Mouse (Mus musculus): ENCODE results near the gene Atrnl1. TPM values are rescaled to one million over a fixed set of nuclear protein-coding genes. Genes with fewer than 3 reads are reported as not detected.
"Not testable (repeated sequence)": the region's sequence is repeated elsewhere in the genome, so short reads cannot be mapped to it uniquely, and the experiment has no call there.

The Atrnl1 gene
- total RNA-seq, 2 experiments from 2014 or later = 24.9 to 25.6 TPM

GRCm38 (mm10) chr19:57610058-57610475 lies 767 bp upstream of the Atrnl1 start:
- no peak for DNase-seq

- peak; percentile 71 for DNase-seq
Observed at GRCm38 (mm10) chr19:57611291-57612178, 701 bp downstream of the Atrnl1 start.

- no peak for DNase-seq
Observed at GRCm38 (mm10) chr19:57612179-57612472, 1.3 kb downstream of the Atrnl1 start.

- no peak for DNase-seq
Observed at GRCm38 (mm10) chr19:57615972-57616621, 5.3 kb downstream of the Atrnl1 start.

GRCm38 (mm10) chr19:57619088-57619487 lies 8.3 kb downstream of the Atrnl1 start:
- DNase-seq = no peak

- DNase-seq = no peak
Observed at GRCm38 (mm10) chr19:57621814-57622213, 11.0 kb downstream of the Atrnl1 start.

- no peak for DNase-seq
Observed at GRCm38 (mm10) chr19:57625738-57626137, 14.9 kb downstream of the Atrnl1 start.

- no peak for DNase-seq
Observed at GRCm38 (mm10) chr19:57627251-57627650, 16.4 kb downstream of the Atrnl1 start.

- no peak for DNase-seq
Observed at GRCm38 (mm10) chr19:57642536-57642935, 31.7 kb downstream of the Atrnl1 start.

- DNase-seq = no peak
Observed at GRCm38 (mm10) chr19:57642980-57643379, 32.1 kb downstream of the Atrnl1 start.

- DNase-seq = no peak
Observed at GRCm38 (mm10) chr19:57648202-57648943, 37.5 kb downstream of the Atrnl1 start.

GRCm38 (mm10) chr19:57648944-57649271 lies 38.1 kb downstream of the Atrnl1 start:
- no peak for DNase-seq

- peak; percentile 76 for DNase-seq
Observed at GRCm38 (mm10) chr19:57655083-57655482, 44.2 kb downstream of the Atrnl1 start.

- DNase-seq = no peak
Observed at GRCm38 (mm10) chr19:57655491-57655890, 44.7 kb downstream of the Atrnl1 start.

GRCm38 (mm10) chr19:57657426-57658087 lies 46.7 kb downstream of the Atrnl1 start:
- DNase-seq = no peak

GRCm38 (mm10) chr19:57658111-57659091 lies 47.6 kb downstream of the Atrnl1 start:
- no peak for DNase-seq

- no peak for DNase-seq
Observed at GRCm38 (mm10) chr19:57667011-57667410, 56.2 kb downstream of the Atrnl1 start.

GRCm38 (mm10) chr19:57667946-57668345 lies 57.1 kb downstream of the Atrnl1 start:
- no peak for DNase-seq

- DNase-seq = no peak
Observed at GRCm38 (mm10) chr19:57679455-57679854, 68.6 kb downstream of the Atrnl1 start.

- DNase-seq = no peak
Observed at GRCm38 (mm10) chr19:57686596-57686995, 75.8 kb downstream of the Atrnl1 start.

- no peak for DNase-seq
Observed at GRCm38 (mm10) chr19:57692566-57692965, 81.7 kb downstream of the Atrnl1 start.

- DNase-seq = not testable (repeated sequence)
Observed at GRCm38 (mm10) chr19:57696781-57697180, 85.9 kb downstream of the Atrnl1 start.

All from heart, postnatal 4 days (tissue).